Mouse (Mus musculus) stomach, embryonic 15.5 days (tissue): ENCODE data around the gene Bst1. TPM values are rescaled to one million over a fixed set of nuclear protein-coding genes. Genes with fewer than 3 reads are reported as not detected.
A peak's percentile ranks its signal among the peaks of the same experiment; 100 is the strongest.

Source experiments
- ATAC-seq: fragments of 200-750 bp; cut with Nextera tagmentation; 2 replicates; pipeline ENCODE4 v1.8.0; 2017; ENCODE audit warnings: low read depth, moderate number of reproducible peaks, moderate TSS enrichment; ENCODE audit not compliant: insufficient read depth, low FRiP score
- H3K27ac ChIP-seq: fragments of 300-500 bp; sonication (generic); 2 replicates; pipeline ENCODE4 v1.5.1; 2015; ENCODE audit warnings: mild to moderate bottlenecking, inconsistent platforms
- H3K27me3 ChIP-seq: fragments of 300-500 bp; sonication (generic); replicated peaks from 2 replicates; pipeline ENCODE4 v1.6.1; 2015; ENCODE audit warnings: inconsistent platforms
- H3K36me3 ChIP-seq: fragments of 300-500 bp; sonication (generic); 2 replicates; pipeline ENCODE4 v1.6.1; 2015; ENCODE audit warnings: inconsistent platforms
- H3K4me1 ChIP-seq: fragments of 300-500 bp; sonication (generic); 2 replicates; pipeline ENCODE4 v1.6.1; 2015; ENCODE audit warnings: inconsistent platforms
- H3K4me2 ChIP-seq: fragments of 300-500 bp; sonication (generic); 2 replicates; pipeline ENCODE4 v1.6.1; 2015; ENCODE audit warnings: mild to moderate bottlenecking, inconsistent platforms
- H3K4me3 ChIP-seq: fragments of 300-500 bp; sonication (generic); replicated peaks from 2 replicates; pipeline ENCODE4 v1.5.1; 2015; ENCODE audit warnings: inconsistent platforms
- H3K9ac ChIP-seq: fragments of 300-500 bp; sonication (generic); 2 replicates; pipeline ENCODE4 v1.6.1; 2015; ENCODE audit warnings: inconsistent platforms
- H3K9me3 ChIP-seq: fragments of 300-500 bp; sonication (generic); 2 replicates; pipeline ENCODE4 v1.6.1; 2016; ENCODE audit warnings: inconsistent platforms
- WGBS: fragments of 180-500 bp; shearing (Covaris S2); methylation state at CpG from one replicate; pipeline ENCODE4 v1.1.7; 2015; 5-methylcytosine and 5-hydroxymethylcytosine counted together
- polyA plus RNA-seq: library from polyadenylated mRNA; unstranded; fragments of >200 nt; fragmentation: Nextera tagmentation; extraction: Ambion mirVana; gene quantifications from 2 replicates; pipeline ENCODE4 v1.2.1, GENCODE M21; 2015

The Bst1 gene
- polyA plus RNA-seq, 1 experiment from 2014 or later: 3.0 TPM

DNA sequence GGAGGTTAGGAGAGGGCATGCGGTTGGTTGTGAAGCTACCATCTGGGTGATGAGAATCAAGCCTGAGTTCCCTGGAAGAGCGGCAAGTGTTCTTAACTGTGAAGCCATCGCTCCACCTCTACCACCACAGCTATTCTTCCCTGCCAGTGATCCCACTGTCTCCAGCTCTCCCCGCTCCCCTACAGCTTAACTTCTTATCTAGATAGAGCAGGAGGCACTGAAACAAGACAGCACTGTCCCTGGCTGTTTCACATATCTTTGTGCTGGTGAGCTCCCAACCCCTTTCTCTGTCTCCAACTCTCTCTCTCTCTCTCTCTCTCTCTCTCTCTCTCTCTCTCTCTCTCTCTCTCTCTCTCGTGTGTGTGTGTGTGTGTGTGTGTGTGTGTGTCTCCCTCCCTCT is 26.3 kb upstream of the Bst1 start:
- Histone ChIP-seq H3K9me3 (no peaks in the 10 kb centered on the region), H3K27me3 (no peaks in the 10 kb centered on the region), H3K4me1 (no peaks in the 10 kb centered on the region), H3K4me3 (no peak overlapping the region), H3K27ac (no peak overlapping the region), H3K36me3 (no peaks in the 10 kb centered on the region), H3K4me2 (no peak overlapping the region), H3K9ac (no peak overlapping the region)
- 86% methylated on average over 4 of the region's 5 CpGs for WGBS
- no peak for ATAC-seq

DNA sequence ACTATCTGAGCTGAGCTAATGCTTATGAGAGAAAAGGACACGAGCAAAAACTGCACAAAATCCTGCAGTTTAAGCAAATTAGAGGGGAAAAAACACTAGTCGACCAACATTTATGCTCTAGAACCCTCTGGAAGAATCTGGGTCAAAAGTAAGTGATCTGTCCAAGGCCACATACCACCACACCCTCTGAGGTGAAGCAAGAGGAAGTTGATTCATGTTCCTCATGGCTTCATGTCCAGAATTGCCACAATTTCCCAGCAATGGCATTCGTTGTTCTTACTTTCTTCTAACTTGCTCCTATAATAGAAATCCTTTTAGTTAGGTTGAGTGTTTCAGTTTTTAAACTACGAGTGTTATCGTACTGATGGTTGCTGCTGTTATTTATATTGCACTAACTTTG is 19.2 kb upstream of the Bst1 start:
- H3K27me3 ChIP-seq: no peaks in the 10 kb centered on the region
- H3K4me3 ChIP-seq: no peak overlapping the region
- H3K9me3 ChIP-seq: no peaks in the 10 kb centered on the region
- 71% methylated on average over 5 of the region's 5 CpGs for WGBS
- no peak overlapping the region for H3K27ac ChIP-seq
- no peaks in the 10 kb centered on the region for H3K4me1 ChIP-seq
- H3K36me3 ChIP-seq: no peaks in the 10 kb centered on the region
- no peak for ATAC-seq
- H3K9ac ChIP-seq: no peak overlapping the region
- no peak overlapping the region for H3K4me2 ChIP-seq

DNA sequence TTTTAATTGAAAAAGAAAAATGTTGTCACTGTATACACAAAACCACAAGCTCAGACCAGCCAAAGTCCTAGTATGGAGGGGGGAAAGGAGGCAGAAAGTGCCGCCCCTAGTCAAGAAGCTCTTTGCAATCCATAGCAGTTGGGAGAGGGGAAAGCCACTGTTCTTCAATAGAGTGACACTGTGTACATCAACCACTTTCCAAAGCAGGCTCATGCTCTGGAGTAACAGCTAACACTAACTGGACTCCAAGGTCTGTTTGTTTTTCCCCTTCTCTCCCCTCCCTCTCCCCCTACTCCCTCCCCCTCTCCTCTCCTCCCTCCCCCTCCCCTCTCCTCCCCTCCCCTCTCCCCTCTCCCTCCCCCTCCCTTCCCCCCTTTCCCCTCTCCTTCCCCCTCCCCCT is 18.0 kb upstream of the Bst1 start:
- Histone ChIP-seq H3K27ac (no peak overlapping the region), H3K4me2 (no peak overlapping the region), H3K9ac (no peak overlapping the region), H3K4me1 (no peaks in the 10 kb centered on the region), H3K9me3 (no peaks in the 10 kb centered on the region), H3K36me3 (no peaks in the 10 kb centered on the region), H3K27me3 (no peaks in the 10 kb centered on the region), H3K4me3 (no peak overlapping the region)
- ATAC-seq: no peak
- WGBS: 43% methylated on average over 1 of the region's 1 CpGs

DNA sequence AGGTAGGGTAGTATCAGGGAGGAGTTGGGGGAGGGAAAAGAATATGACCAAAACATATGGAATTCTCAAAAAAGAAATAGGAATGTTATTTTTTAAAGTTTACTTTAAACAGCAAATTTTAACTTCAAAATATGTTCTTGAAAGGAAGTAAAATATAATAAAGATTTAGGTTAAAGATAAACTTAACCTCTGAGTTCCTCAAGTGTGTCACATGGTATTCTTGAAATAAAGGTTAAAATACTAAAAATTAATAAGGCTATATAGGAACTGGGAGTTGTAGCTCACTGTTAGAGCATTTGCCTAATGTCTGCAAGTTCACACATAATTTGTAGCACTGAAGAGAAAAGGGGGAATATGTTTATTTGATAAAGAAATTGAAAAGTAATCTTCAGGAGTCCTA is 17.4 kb upstream of the Bst1 start:
- Histone ChIP-seq H3K9me3 (no peaks in the 10 kb centered on the region), H3K36me3 (no peaks in the 10 kb centered on the region), H3K27ac (no peak overlapping the region)

DNA sequence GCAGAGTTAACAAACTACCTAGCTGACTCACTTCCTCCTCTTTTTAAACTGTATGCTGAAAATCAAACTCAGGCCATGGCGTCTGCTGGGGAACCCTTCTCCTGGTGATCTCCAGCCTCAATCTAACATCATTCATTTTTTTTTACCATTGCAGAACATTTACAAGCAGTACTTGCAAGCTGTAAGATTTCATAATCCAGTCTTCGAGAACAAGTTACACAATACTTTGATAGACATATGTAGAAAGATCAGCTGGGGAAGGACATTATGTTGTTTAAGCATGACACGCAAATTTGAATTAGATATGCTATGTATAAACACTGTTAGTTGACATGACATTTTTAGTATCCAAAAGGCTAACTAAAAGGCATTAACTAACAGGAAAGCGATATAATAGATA is 16.9 kb upstream of the Bst1 start:
- Histone ChIP-seq H3K4me1 (no peaks in the 10 kb centered on the region), H3K4me3 (no peak overlapping the region), H3K9me3 (no peaks in the 10 kb centered on the region), H3K27ac (no peak overlapping the region), H3K4me2 (no peak overlapping the region), H3K27me3 (no peaks in the 10 kb centered on the region), H3K36me3 (no peaks in the 10 kb centered on the region), H3K9ac (no peak overlapping the region)
- 68% methylated on average over 4 of the region's 4 CpGs for WGBS
- ATAC-seq: no peak

More for the DNA sequence above, 17.4 kb upstream of the Bst1 start:
- Histone ChIP-seq H3K27me3 (no peaks in the 10 kb centered on the region), H3K4me3 (no peak overlapping the region), H3K4me2 (no peak overlapping the region), H3K4me1 (no peaks in the 10 kb centered on the region), H3K9ac (no peak overlapping the region)
- ATAC-seq: no peak

DNA sequence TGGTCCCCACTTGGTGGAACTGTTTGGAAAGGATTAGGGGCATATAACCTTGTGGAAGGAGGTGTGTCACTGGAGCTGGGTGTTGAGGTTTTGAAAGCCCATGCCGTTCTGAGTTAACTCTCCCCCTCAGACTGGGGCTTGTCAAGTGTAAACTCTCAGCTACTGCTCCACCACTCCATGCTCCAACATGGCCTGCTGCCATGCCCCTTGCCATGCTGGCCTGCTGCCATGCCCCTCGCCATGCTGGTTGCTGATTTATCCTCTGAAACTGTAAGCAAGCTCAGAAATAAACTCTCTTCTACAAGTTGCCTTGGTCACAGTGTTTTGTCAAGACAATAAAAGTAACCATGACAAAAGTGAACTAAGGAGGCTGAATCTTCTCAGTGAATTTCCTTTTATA is 13.3 kb upstream of the Bst1 start:
- Histone ChIP-seq H3K27ac (no peak overlapping the region), H3K27me3 (no peaks in the 10 kb centered on the region), H3K4me3 (no peak overlapping the region), H3K36me3 (no peaks in the 10 kb centered on the region), H3K4me1 (no peaks in the 10 kb centered on the region), H3K9me3 (no peaks in the 10 kb centered on the region), H3K4me2 (no peak overlapping the region), H3K9ac (no peak overlapping the region)
- 82% methylated on average over 2 of the region's 2 CpGs for WGBS
- ATAC-seq: no peak

DNA sequence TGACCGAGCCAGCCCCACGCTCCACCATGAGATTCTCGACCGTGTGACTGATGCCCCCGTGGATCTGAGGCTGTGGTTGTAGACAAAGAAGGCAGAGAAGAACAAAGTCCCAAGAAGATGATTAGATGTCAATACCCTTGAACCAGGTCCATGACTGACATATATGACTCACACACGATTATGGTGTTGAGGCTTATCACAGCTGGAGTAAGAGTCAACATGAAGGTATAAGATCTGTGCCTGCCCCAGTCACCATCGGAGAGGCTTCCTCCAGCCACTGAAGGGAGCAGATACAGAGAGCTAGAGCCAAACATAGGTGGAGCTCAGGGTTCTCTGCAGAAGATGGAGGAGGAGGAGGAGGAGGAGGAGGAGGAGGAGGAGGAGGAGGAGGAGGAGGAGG is 12.3 kb upstream of the Bst1 start:
- H3K27ac ChIP-seq: no peak overlapping the region
- no peak overlapping the region for H3K4me2 ChIP-seq
- H3K36me3 ChIP-seq: no peaks in the 10 kb centered on the region
- H3K4me1 ChIP-seq: no peaks in the 10 kb centered on the region
- ATAC-seq: no peak
- H3K27me3 ChIP-seq: no peaks in the 10 kb centered on the region
- no peak overlapping the region for H3K4me3 ChIP-seq
- 93% methylated on average over 7 of the region's 7 CpGs for WGBS
- no peak overlapping the region for H3K9ac ChIP-seq
- H3K9me3 ChIP-seq: no peaks in the 10 kb centered on the region

DNA sequence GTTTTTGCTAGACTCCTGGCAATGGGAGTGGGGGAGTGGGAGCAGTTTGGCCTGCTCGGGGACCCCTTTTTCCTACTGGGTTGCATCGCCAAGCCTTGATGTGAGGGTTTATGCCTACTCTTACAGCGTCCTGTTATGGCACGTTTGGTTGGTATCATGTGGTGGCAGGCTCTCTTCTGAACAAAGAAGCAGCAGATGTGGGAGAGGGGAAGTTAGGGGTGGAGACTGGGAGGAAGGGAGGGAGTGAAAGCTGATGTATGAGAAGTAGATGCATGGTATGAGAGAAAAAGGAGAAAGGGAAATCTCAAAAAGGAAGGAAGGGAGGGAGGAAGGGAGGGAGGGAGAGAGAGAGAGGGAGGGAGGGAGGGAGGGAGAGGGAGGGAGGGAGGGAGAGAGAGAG is 11.8 kb upstream of the Bst1 start:
- WGBS: 63% methylated on average over 4 of the region's 4 CpGs
- no peaks in the 10 kb centered on the region for H3K27me3 ChIP-seq
- H3K36me3 ChIP-seq: no peaks in the 10 kb centered on the region
- H3K4me1 ChIP-seq: no peaks in the 10 kb centered on the region
- H3K9me3 ChIP-seq: no peaks in the 10 kb centered on the region
- H3K4me2 ChIP-seq: no peak overlapping the region
- H3K4me3 ChIP-seq: no peak overlapping the region
- H3K9ac ChIP-seq: no peak overlapping the region
- no peak overlapping the region for H3K27ac ChIP-seq
- ATAC-seq: no peak

DNA sequence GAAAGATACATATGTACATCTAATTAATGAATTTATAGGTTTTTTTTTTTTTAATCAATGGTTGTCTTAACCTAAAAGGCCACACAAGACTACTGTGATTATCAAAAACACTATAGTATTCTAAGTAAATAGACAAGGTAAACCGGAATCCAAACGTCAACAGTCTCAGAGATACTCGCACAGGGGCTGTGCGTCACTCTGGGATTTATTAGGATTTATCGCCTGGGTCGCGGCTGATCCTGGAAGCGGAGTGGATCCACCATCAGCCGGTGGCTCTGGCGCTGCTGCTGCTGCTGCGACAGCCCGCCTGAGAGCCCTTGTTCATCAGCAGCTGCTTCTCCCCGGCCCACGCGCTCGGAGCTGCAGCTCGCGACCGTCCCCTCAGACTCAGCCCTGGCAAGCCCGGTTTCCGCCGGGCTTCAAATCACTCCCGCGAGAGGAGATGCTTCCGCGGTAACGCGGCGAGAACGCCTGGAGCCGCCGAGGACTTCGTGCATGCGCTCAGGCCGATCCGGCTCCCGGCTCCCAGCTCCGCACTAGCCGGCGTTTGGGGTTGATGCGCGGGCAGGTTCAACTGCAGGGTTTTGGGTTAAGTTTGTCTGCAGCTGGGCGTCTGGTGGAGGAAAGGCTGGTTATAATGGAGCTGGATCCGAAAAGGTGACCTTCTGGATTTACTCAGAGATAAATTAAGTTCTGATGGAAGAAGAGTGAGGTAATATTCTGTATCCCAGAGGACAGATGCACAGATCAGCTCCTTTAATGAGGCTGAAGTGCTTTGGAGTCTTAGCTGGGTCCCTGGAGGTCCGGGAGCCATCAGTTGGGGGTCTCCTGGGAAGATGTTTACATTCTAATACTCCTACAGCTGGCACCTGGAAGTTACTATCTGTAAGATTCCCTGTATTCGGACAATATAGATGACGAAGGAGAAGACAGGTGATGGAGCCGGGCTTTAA is 10.7 kb upstream of the Bst1 start:
- peak overlapping the region; percentile 80 for H3K27ac ChIP-seq
- WGBS: 4% methylated on average over 48 of the region's 48 CpGs
- peak overlapping the region; percentile 53 for H3K4me3 ChIP-seq
- H3K9ac ChIP-seq: peak overlapping the region; percentile 61
- H3K4me1 ChIP-seq: no peaks in the 10 kb centered on the region
- H3K27me3 ChIP-seq: no peaks in the 10 kb centered on the region
- no peaks in the 10 kb centered on the region for H3K9me3 ChIP-seq
- H3K36me3 ChIP-seq: no peaks in the 10 kb centered on the region
- ATAC-seq: peak; percentile 68
- H3K4me2 ChIP-seq: peak overlapping the region; percentile 88

DNA sequence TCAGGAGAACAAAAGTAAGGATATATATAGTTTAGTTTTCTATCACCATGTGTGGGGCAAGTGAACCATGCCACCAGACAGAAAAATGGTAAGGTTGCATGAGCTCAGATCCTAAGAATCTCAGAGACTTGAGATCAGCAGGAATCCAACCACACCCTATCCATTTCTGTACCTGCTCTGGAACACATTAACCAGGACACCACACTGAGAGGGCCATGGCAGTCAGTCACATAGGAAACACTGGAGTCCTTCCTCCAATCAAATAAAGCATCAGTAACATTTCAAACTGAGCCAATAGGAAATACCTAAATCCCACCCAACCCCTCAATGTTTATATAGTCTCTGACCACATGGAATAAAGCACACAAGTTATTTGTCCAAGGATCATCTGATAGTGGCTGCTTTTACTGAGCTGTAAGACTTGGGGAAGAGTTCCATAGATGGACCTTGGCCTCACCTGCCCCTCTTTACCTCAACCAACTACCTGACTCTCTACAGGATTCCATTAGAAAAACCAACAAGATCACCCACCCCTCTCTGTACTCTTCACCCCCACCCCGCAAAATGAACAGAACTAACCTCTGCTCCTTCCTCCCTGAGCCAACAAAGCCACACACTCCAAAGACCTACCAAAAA is 8.1 kb upstream of the Bst1 start:
- Histone ChIP-seq H3K27ac (peak overlapping the region; percentile 38; the same call in 1 of the 2 replicates), H3K9ac (no peak overlapping the region), H3K9me3 (no peaks in the 10 kb centered on the region), H3K4me1 (no peaks in the 10 kb centered on the region), H3K4me2 (no peak overlapping the region), H3K36me3 (no peaks in the 10 kb centered on the region), H3K4me3 (no peak overlapping the region), H3K27me3 (no peaks in the 10 kb centered on the region)
- 71% methylated on average over 1 of the region's 1 CpGs for WGBS
- ATAC-seq: peak; percentile 84

DNA sequence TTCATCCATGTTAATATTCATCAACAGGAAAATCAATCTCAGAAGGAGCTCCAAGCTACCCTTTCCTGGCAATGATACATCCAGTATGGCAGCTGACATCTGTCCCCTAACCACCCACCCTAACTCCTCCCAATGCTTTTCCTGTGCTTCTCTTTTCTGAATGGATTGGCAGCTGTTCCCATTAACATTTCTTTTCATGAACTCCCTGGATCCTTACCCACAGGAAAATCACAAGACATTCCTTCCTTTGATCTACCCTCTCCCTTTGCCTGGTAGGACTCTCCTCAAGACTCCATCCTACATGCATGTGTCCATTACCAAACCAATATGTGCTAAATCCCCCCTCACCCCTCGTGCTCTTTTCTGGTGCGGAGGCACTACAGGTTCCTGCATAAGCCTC is 4.1 kb upstream of the Bst1 start:
- 76% methylated on average over 2 of the region's 2 CpGs for WGBS

DNA sequence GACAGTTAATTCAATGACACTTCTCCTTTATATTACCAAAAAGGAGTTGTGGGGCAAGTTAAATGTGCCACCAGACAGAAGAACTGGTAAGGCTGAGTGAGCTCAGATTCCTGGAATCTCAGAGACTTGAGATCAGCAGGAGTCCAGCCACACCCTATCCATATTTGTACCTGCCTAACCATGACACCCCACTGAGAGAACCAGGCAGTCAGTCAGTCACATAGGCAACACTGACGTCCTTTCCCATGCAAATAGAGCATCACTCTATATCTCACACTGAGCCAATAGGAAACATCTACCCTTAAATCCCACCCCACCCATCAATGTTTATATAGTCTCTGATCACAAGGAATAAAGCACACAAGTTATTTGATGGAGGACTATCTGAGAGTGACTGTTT is 2.9 kb upstream of the Bst1 start:
- Histone ChIP-seq H3K4me1 (peaks cover 2% of the 10 kb centered on the region; the same call in 1 of the 2 replicates), H3K36me3 (no peaks in the 10 kb centered on the region)

More for the DNA sequence above, 4.1 kb upstream of the Bst1 start:
- peaks cover 2% of the 10 kb centered on the region; the same call in 1 of the 2 replicates for H3K4me1 ChIP-seq
- no peak overlapping the region for H3K4me3 ChIP-seq
- ATAC-seq: no peak
- H3K4me2 ChIP-seq: no peak overlapping the region
- H3K27ac ChIP-seq: no peak overlapping the region
- no peaks in the 10 kb centered on the region for H3K27me3 ChIP-seq
- no peaks in the 10 kb centered on the region for H3K9me3 ChIP-seq
- no peak overlapping the region for H3K9ac ChIP-seq
- H3K36me3 ChIP-seq: no peaks in the 10 kb centered on the region

More for the DNA sequence above, 2.9 kb upstream of the Bst1 start:
- H3K9me3 ChIP-seq: no peaks in the 10 kb centered on the region
- no peak overlapping the region for H3K4me3 ChIP-seq
- no peak overlapping the region for H3K27ac ChIP-seq
- no peaks in the 10 kb centered on the region for H3K27me3 ChIP-seq
- no peak overlapping the region for H3K4me2 ChIP-seq
- H3K9ac ChIP-seq: no peak overlapping the region
- 38% methylated on average over 1 of the region's 1 CpGs for WGBS
- no peak; the same call in 1 of the 2 replicates for ATAC-seq
